Mouse (Mus musculus) left cerebral cortex, postnatal 4 days (tissue): ENCODE data around the gene Ap5z1. TPM values are rescaled to one million over a fixed set of nuclear protein-coding genes. Genes with fewer than 3 reads are reported as not detected.

Source experiments
- DNase-seq: peaks from one replicate; pipeline ENCODE4 v3.0.0-alpha.2; 2022
- intact Hi-C: fragments of 180-260 bp; cut with DNase I; formaldehyde crosslinking; loops from one replicate; pipeline ENCODE4 v1.15.1; 2025
- total RNA-seq, 2 experiments: library from RNA; stranded (reverse); gene quantifications; 2 replicates each; pipeline ENCODE4 v1.2.3; 2021

Ap5z1 gene
- total RNA-seq, 2 experiments from 2014 or later, result 21.9 to 23.2 TPM

- no peak for DNase-seq
- intact Hi-C loops, result no loop called here
These were observed 1.1 kb upstream of the Ap5z1 start for GRCm38 (mm10) chr5:142462641-142462948.

- intact Hi-C loops, result no loop called here
- DNase-seq, result no peak
These were observed 733 bp upstream of the Ap5z1 start for GRCm38 (mm10) chr5:142463011-142463410.

GRCm38 (mm10) chr5:142468375-142468774 lies 4.6 kb downstream of the Ap5z1 start:
- DNase-seq, result no peak
- intact Hi-C loops, result no loop called here

- DNase-seq, result no peak
- intact Hi-C loops, result no loop called here
These were observed 6.1 kb downstream of the Ap5z1 start for GRCm38 (mm10) chr5:142469796-142470195.

GRCm38 (mm10) chr5:142473696-142474095 lies 10.0 kb downstream of the Ap5z1 start:
- DNase-seq, result peak; percentile 49
- intact Hi-C loops, result no loop called here

- no peak for DNase-seq
- intact Hi-C loops, result no loop called here
These were observed 11.9 kb downstream of the Ap5z1 start for GRCm38 (mm10) chr5:142475669-142476068.

- DNase-seq, result peak; percentile 55
- intact Hi-C loops, result no loop called here
These were observed 13.6 kb downstream of the Ap5z1 start for GRCm38 (mm10) chr5:142477346-142477745.

GRCm38 (mm10) chr5:142477866-142478615 lies 14.3 kb downstream of the Ap5z1 start:
- intact Hi-C loops, result loop anchor here (2.0 kb wide), 1 partner anchor 73 kb away; the partner anchor contains the start of gene Radil

GRCm38 (mm10) chr5:142478829-142479435 lies 15.2 kb downstream of the Ap5z1 start:
- peak; percentile 90 for DNase-seq
- intact Hi-C loops, result loop anchor here (2.0 kb wide), 1 partner anchor 72 kb away; the partner anchor contains the start of gene Radil

More at GRCm38 (mm10) chr5:142477866-142478615, 14.3 kb downstream of the Ap5z1 start:
- DNase-seq, result no peak

GRCm38 (mm10) chr5:142482512-142482911 lies 18.8 kb downstream of the Ap5z1 start:
- no peak for DNase-seq
- intact Hi-C loops, result no loop called here

- intact Hi-C loops, result no loop called here
These were observed 19.8 kb downstream of the Ap5z1 start for GRCm38 (mm10) chr5:142483581-142483980.

GRCm38 (mm10) chr5:142486654-142487053 lies 22.9 kb downstream of the Ap5z1 start:
- DNase-seq, result no peak
- intact Hi-C loops, result no loop called here

More at GRCm38 (mm10) chr5:142483581-142483980, 19.8 kb downstream of the Ap5z1 start:
- DNase-seq, result no peak

- no peak for DNase-seq
- intact Hi-C loops, result no loop called here
These were observed 26.4 kb downstream of the Ap5z1 start for GRCm38 (mm10) chr5:142489955-142490707.

GRCm38 (mm10) chr5:142493307-142493706 lies 29.6 kb downstream of the Ap5z1 start:
- no peak for DNase-seq
- intact Hi-C loops, result no loop called here

- intact Hi-C loops, result no loop called here
- peak; percentile 67 for DNase-seq
These were observed 31.8 kb downstream of the Ap5z1 start for GRCm38 (mm10) chr5:142495321-142496096.

- peak; percentile 65 for DNase-seq
These were observed 35.2 kb downstream of the Ap5z1 start for GRCm38 (mm10) chr5:142498964-142499363.

GRCm38 (mm10) chr5:142500918-142501317 lies 37.2 kb downstream of the Ap5z1 start:
- intact Hi-C loops, result loop anchor here (10.0 kb wide), 2 partner anchors 114 to 214 kb away; no protein-coding TSS in a partner anchor
- no peak for DNase-seq

More at GRCm38 (mm10) chr5:142498964-142499363, 35.2 kb downstream of the Ap5z1 start:
- intact Hi-C loops, result no loop called here

- intact Hi-C loops, result loop anchor here (2.0 to 10.0 kb wide), 3 partner anchors 48 to 212 kb away; partner anchors contain the start of gene Radil
- peak; percentile 89 for DNase-seq
These were observed 38.7 kb downstream of the Ap5z1 start for GRCm38 (mm10) chr5:142502414-142502813.

- intact Hi-C loops, result loop anchor here (10.0 kb wide), 2 partner anchors 111 to 211 kb away; no protein-coding TSS in a partner anchor
- DNase-seq, result no peak
These were observed 40.4 kb downstream of the Ap5z1 start for GRCm38 (mm10) chr5:142504175-142504574.
